Mouse (Mus musculus): ENCODE measurements around the gene Impg1.
A peak's percentile ranks its signal among the peaks of the same experiment; 100 is the strongest.

Gene Impg1

GRCm38 (mm10) chr9:80344451-80345000, 120.8 kb downstream of the Impg1 start:
- DNase-seq (ENCODE audit: low spot score in 2 of 2) = no peak

DNA sequence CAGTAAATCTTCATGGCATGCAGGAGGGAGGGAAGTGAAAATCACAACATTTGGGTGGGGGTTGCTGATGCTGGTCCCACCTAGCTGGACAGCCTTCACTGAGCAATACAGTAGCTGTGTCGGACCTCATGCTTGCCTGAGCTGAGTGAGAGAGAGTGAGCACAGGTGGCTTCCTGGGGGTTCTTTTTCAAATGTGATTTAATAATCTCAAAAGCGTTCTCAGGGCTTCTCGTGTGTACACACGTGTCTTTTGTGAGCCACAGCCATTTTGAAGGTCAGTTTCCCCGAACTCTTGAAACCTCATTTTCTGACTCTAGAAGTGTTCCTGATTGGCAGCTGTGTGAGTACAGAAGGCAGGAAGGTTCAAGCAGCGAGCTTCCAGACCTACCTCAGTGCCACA, 122.8 kb downstream of the Impg1 start:
- no peak for DNase-seq (ENCODE audit: low spot score in 2 of 2)

DNA sequence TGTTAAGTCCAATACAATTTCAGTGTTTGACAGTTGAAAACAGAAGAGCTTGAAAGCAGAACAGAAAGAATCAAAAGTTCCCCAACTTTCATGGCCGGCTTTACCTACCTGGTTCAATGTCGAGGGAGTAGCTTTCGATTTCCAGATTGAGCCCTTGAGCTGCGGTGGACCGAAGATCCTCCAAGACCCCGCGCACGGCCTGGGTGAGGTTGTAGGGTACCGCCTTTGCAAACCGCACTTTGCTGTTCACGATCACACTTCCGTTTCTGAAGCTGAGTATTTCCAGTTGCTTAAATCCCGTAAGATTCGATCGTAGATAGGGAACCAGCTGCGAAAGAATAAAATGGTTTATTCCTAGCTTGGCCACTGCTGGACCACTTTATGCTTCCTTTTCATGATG, 123.5 kb downstream of the Impg1 start:
- no peak for DNase-seq (ENCODE audit: low spot score in 2 of 2)

GRCm38 (mm10) chr9:80340927-80341326, 124.4 kb downstream of the Impg1 start:
- no peak for DNase-seq (ENCODE audit: low spot score in 2 of 2)

GRCm38 (mm10) chr9:80338026-80338425, 127.3 kb downstream of the Impg1 start:
- peak in 1 of 2 experiments; percentile 36 for DNase-seq (ENCODE audit: low spot score in 2 of 2)

DNA sequence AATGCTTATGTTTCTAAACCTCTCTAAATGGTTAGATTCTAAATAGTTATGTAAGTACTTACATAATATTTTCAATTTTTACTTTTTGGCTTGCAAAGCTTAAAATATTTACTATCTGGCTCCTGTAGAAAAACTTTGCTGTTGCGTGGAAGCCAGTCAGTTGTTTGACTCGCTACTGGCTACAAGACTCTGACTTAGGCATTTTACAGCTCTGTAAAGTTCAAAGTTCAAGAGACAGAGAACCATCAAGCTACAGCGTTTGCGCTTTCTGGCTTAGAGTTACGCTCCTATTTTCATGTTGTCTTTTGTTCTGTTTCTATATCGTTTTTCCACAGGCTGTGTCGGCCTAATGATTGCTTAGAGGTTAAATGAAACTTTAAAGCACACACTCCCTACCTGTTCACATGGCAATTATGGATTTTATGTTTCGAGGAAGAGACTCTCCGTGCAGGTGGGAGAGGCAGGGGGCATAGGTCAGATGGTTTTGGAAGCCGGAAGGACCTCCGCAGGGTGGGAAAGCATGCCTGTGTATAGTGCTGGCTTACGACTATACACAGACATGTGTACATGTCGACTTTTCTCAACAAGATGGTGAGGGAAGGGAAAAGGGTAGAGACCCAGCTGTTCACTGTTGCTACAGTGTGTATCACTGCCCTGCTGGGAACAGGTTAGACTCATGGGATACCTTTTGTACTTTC, 129.5 kb downstream of the Impg1 start:
- DNase-seq (ENCODE audit: low spot score in 2 of 2) = peak in 1 of 2 experiments; percentile 20

- peak in 1 of 2 experiments; percentile 41 for DNase-seq (ENCODE audit: low spot score in 2 of 2)
Observed at GRCm38 (mm10) chr9:80333998-80334605, 131.2 kb downstream of the Impg1 start.

DNA sequence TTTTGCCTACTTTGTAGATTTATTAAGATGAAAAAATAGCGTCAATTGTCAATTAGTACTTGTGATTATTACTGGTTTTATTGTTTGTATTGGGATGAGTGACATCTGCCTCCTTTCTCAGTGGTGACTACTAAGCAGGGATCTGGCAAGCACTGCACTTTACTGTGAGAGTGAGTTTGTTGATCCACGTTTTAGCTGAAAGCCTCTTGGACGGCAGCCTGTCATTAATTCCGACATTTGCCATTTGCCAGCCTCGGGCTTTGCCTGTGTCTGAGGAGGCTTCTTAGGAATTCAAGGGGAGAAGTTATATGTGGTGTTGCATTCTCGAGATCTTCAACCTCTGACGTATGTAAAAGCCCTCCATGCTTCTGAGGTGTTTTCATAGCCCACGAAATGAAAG, 131.8 kb downstream of the Impg1 start:
- peak in 1 of 2 experiments; percentile 24 for DNase-seq (ENCODE audit: low spot score in 2 of 2)

DNA sequence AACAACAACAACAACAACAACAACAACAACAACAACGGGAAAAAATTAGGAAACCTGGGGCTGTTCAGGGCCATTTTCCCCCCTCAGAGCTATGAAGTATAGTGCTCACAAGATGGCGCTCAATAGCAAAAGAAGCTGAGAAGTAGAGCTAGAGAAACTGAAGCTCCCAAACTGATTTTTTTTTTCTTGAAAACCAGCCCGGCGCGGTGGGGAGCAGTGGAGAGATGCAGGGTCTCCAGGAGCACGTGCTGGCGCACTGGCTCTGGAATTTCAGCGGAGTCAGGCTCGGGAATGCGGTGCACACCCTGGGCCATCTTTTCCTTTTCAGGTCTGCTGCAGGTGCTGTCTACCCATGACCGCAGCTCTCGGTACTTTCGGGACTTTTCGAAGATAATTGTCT, 133.1 kb downstream of the Impg1 start:
- no peak for DNase-seq (ENCODE audit: low spot score in 2 of 2)

DNA sequence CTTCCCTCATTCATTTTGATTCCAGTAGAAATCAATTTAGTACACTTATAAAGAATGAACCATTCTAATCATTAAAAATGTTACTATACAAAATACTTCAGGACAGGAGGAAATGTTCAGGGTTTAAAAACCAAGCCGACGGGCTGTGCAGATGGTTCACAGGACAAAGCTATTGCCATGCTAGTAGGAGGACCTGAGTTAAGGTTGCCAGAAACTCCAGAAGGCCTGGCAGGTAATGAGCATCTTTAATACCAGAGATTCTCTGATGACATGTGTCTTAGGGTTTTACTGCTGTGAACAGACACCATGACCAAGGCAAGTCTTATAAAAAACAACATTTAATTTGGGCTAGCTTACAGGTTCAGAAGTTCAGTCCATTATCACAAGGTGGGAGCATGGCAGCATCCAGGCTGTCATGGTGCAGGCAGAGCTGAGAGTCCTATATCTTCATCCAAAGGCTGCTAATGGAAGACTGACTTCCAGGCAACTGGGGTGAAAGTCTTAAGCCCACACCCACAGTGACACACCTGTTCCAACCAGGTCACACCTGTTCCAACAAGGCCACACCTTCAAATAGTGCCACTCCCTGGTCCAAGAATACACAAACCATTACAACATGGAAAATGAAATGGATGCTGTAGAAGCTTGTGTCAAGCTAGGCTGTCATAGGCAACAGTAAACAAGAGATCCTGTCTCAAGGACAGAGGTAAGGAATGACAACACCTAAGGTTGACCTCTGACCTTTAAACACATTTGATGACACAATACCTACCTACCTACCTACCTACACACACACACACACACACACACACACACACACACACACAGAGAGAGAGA, 144.0 kb downstream of the Impg1 start:
- peak in 1 of 2 experiments; percentile 31 for DNase-seq (ENCODE audit: low spot score in 2 of 2)

DNA sequence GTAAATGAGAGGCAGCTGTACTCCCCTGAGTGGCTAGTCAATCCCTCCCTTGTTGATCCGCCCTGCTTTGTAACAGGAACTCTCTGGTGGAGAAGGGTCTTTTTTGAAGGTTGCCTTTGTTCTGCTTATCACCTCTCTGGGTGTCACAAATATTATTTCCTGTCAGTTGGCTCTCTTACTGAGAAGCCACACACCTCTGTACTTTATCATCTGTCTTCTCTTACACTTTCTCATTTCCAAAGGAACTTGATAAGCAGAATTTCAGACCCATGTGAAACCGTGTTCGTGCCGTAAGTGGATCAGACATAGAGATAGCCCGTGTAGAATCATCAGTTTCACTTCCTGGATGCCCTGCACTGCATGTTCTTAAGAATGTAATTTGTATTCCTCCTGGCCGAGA, 147.3 kb downstream of the Impg1 start:
- no peak for DNase-seq (ENCODE audit: low spot score in 2 of 2)

DNA sequence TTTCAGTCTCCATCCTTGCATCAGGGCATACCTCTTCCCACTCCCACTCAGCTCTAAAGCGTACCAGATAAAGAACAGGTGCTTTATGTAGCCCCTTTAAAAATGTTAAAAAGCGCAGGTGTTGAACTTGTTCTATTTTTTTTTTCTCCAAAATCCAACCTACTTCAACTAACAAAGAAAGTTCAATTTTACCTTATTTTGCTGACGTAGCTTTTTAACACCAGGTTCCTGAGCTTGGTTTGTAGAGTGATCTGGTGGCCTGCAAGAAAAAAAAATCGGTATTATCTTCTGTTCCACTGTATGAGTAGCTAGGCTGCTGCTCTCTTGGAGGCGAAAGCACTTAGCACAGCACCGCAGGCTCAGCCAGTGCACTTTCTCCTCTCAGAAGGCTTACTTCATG, 149.4 kb downstream of the Impg1 start:
- DNase-seq (ENCODE audit: low spot score in 2 of 2) = no peak

GRCm38 (mm10) chr9:80313610-80314009, 151.7 kb downstream of the Impg1 start:
- DNase-seq (ENCODE audit: low spot score in 2 of 2) = no peak

DNA sequence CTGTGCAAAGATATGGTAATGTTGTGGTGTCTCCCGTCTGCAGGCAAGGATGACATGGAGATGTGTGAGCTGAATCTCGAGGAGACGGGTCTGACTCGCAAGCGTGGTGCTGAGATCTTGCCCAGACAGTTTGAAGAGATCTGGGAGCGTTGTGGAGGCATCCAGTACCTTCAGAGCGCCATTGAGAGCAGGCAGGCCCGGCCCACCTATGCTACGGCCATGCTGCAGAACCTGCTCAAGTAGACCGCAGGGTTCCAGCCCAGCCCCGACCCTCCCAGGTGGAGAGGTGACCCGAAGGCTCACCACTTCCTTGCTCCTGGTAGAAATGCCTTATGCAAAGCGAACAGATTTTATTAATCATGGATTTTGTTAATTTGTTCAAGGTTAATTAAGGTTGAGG, 157.7 kb downstream of the Impg1 start:
- DNase-seq (ENCODE audit: low spot score in 2 of 2) = no peak

- DNase-seq (ENCODE audit: low spot score in 2 of 2) = no peak
Observed at GRCm38 (mm10) chr9:80306853-80307252, 158.4 kb downstream of the Impg1 start.

GRCm38 (mm10) chr9:80306390-80306789, 158.9 kb downstream of the Impg1 start:
- DNase-seq (ENCODE audit: low spot score in 2 of 2) = no peak

DNA sequence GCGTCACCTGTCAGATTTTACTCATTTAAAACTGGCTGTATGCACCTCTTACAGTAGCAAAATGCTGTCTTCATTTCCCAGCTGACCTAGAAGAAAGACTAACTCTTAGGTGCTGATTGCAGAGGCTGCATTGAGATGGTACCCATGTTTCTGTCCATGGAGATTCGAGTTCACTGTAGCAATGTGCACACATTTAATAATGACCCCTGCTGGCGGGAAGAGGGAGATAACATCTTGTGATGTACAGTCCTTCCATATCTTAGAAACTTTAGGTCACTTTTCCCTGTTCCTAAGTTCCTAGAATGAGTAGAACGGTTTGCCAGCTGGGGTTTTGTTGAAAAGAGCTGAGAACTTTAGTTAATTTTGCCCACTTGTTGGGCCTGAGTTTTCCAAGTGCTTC, 161.8 kb downstream of the Impg1 start:
- DNase-seq (ENCODE audit: low spot score in 2 of 2) = no peak

DNA sequence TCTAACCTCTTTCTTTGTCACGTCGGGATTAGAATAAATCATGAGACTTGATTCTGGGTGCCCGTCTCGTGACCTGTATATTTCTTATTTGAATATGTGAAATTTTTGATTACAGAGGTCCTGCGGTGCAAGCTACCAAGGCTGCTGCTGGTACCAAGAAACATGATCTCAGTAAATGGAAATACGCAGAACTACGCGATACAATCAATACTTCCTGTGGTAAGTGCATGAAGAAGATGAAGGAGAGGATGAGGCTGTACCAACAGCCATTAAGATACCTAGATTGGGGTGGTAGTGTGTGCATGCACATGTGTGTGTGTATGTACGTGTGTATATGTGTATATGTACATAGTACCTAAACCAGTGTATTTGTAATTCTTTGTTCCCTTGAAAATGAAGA, 166.2 kb downstream of the Impg1 start:
- DNase-seq (ENCODE audit: low spot score in 2 of 2) = no peak

GRCm38 (mm10) chr9:80296086-80296485, 169.2 kb downstream of the Impg1 start:
- DNase-seq (ENCODE audit: low spot score in 2 of 2) = no peak

DNA sequence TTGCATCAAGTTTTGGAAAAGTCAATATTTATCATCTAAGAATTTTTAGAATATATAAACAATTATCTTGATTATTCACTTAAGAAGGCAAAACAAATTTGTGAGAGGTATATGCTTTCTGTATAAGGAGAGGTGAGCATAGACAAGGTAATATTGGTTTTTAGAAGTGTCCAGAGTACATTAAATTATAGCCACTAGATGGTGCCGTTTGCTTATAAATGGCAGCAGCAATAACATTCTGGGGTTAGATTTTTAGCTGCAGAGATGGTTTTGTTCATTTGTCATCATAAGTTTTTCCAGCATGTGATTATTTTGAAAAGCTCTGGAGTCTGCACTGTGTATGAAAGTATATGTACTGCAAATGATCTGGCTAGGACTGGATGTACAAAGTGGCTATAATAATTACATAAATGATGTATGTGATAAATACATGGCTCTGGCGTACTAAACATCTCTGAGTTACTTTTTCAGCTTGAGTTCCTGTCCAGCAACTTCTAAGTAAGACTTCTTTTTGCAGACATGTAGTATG, 172.2 kb downstream of the Impg1 start:
- no peak for DNase-seq (ENCODE audit: low spot score in 2 of 2)

- DNase-seq (ENCODE audit: low spot score in 2 of 2) = no peak
Observed at GRCm38 (mm10) chr9:80286845-80287244, 178.4 kb downstream of the Impg1 start.

- no peak for DNase-seq (ENCODE audit: low spot score in 2 of 2)
Observed at GRCm38 (mm10) chr9:80284539-80285174, 180.6 kb downstream of the Impg1 start.
